Comparison of ENCODE assay signal across 9 mouse cellular contexts in genomic region chr17:65724254-65724653, GRCm38 (mm10). TPM values are rescaled to one million over a fixed set of nuclear protein-coding genes. Genes with fewer than 3 reads are reported as not detected.
A peak's percentile ranks its signal among the peaks of the same experiment; 100 is the strongest.
DNase-seq lines count a peak whose midpoint lies in the region; ATAC-seq and TF ChIP-seq lines count a peak whose summit lies in the region.
"Had no signal": no experiment of that assay in that cellular context is flagged by ENCODE, and none has a peak within 500 bp of the region (broad histone marks: within the 10 kb centered on the region; RNA-seq: fewer than 3 reads in every experiment).

No protein-coding gene starts in this region.

- no peaks in the 10 kb centered on the region for H3K9me3 ChIP-seq in liver, embryonic 13.5 days (replicated peaks)
- H3K9me3 ChIP-seq: limb, embryonic 15.5 days had no signal

- peak; percentile 73 for ATAC-seq in erythroblast, adult 5-6 weeks (replicated peaks; ENCODE audit: low FRiP score, poor library complexity, severe bottlenecking)
- ATAC-seq in liver, embryonic 13.5 days (ENCODE audit: low read depth), result peak; percentile 47; the same call in 1 of the 2 replicates

- no peaks in the 10 kb centered on the region for H3K27me3 ChIP-seq in liver, embryonic 13.5 days
- H3K27me3 ChIP-seq: limb, embryonic 15.5 days had no signal

- no peak for TF ChIP-seq CTCF in layer of hippocampus, adult 2 months (conservative IDR thresholded peaks at IDR 0.05)

- H3K36me3 ChIP-seq in liver, embryonic 13.5 days, result no peaks in the 10 kb centered on the region

- no peak overlapping the region for H3K9ac ChIP-seq in liver, embryonic 13.5 days
- H3K9ac ChIP-seq: limb, embryonic 15.5 days had no signal

- WGBS in liver, embryonic 13.5 days (ENCODE audit: insufficient replicate concordance), result 45% methylated on average over 11 of the region's 11 CpGs

- DNase-seq in layer of hippocampus, adult 2 months (ENCODE audit: low spot score in 2 of 2), result no peak
- no peak for DNase-seq in layer of hippocampus, postnatal 10 days (ENCODE audit: low spot score in 2 of 2)
- DNase-seq in liver, embryonic 13.5 days, result no peak
- DNase-seq in skeletal muscle tissue, adult 2 months (ENCODE audit: low read depth, low spot score), result peak; percentile 47
- DNase-seq in cerebellum, adult 11-12 months, result no peak
- no peak for DNase-seq in layer of hippocampus, adult 8-10 months (ENCODE audit: low spot score in 2 of 2)
- no peak for DNase-seq in layer of hippocampus, adult 18-20 months (ENCODE audit: low spot score in 2 of 2)

- peak overlapping the region; percentile 36; the same call in 1 of the 2 replicates for H3K27ac ChIP-seq in layer of hippocampus, adult 2 months
- H3K27ac ChIP-seq in liver, embryonic 13.5 days, result no peak overlapping the region
- H3K27ac ChIP-seq: limb, embryonic 15.5 days had no signal

- H3K4me3 ChIP-seq in layer of hippocampus, adult 2 months, result no peak overlapping the region
- H3K4me3 ChIP-seq in liver, embryonic 13.5 days (replicated peaks), result no peak overlapping the region
- H3K4me3 ChIP-seq: limb, embryonic 15.5 days had no signal

- no peak overlapping the region for H3K4me2 ChIP-seq in liver, embryonic 13.5 days
- H3K4me2 ChIP-seq: limb, embryonic 15.5 days had no signal

- H3K4me1 ChIP-seq in liver, embryonic 13.5 days (replicated peaks), result 0 out of 2 replicates have a peak, but pooled peaks cover 3% of the 10 kb centered on the region

RNA-seq across cellular contexts. Expression of gene Rab31, which starts 48.3 kb away (rescaled TPM):
- 10 to 100 TPM; 46.9 TPM for total RNA-seq in layer of hippocampus, adult 2 months (2021)
- 10 to 100 TPM; 58.2 to 58.4 TPM for total RNA-seq in layer of hippocampus, postnatal 10 days (2021)
- total RNA-seq in erythroblast, adult 5-6 weeks (2015; ENCODE audit: low replicate concordance), result 10.2 and 15.6 TPM in 2 replicates
- total RNA-seq in erythroblast, adult 5-6 weeks (2017; ENCODE audit: low replicate concordance), result 13.6 and 13.7 TPM in 2 replicates
- polyA plus RNA-seq in liver, embryonic 13.5 days (2015; fragmentation: Nextera tagmentation; extraction: Ambion mirVana), result 4.5 and 5.3 TPM in 2 replicates
- total RNA-seq in layer of hippocampus, adult 8-10 months (2022), result 10 to 100 TPM; 47.3 to 61.1 (median 52.1) TPM
- 10 to 100 TPM; 52.0 to 55.6 TPM for total RNA-seq in layer of hippocampus, adult 18-20 months (2021)

RNA-seq across cellular contexts. Expression of gene Ppp4r1, which starts 58.1 kb away (rescaled TPM):
- 10 to 100 TPM; 32.3 to 35.1 TPM for total RNA-seq in layer of hippocampus, adult 2 months (2021)
- 10 to 100 TPM; 45.5 to 58.6 TPM for total RNA-seq in layer of hippocampus, postnatal 10 days (2021)
- total RNA-seq in erythroblast, adult 5-6 weeks (2015; ENCODE audit: low replicate concordance), result 11.1 and 16.1 TPM in 2 replicates
- total RNA-seq in erythroblast, adult 5-6 weeks (2017; ENCODE audit: low replicate concordance), result 9.4 and 14.5 TPM in 2 replicates
- 10.1 and 12.2 TPM in 2 replicates for polyA plus RNA-seq in liver, embryonic 13.5 days (2015; fragmentation: Nextera tagmentation; extraction: Ambion mirVana)
- total RNA-seq in layer of hippocampus, adult 8-10 months (2022), result 10 to 100 TPM; 35.6 to 40.9 (median 37.7) TPM
- total RNA-seq in layer of hippocampus, adult 18-20 months (2021), result 10 to 100 TPM; 26.3 to 36.5 TPM
